Mouse (Mus musculus) left cerebral cortex, adult 9 months (tissue): ENCODE measurements at regions not wholly inside any gene's neighbourhood (a gene's known extent, or its start where the extent isn't known, plus 50 kb on each side); places are given as distances from the start of the nearest gene placed in this dataset.
"Not testable (repeated sequence)": the region's sequence is repeated elsewhere in the genome, so short reads cannot be mapped to it uniquely, and the experiment has no call there.

Experiments used
- DNase-seq, 2 experiments: peaks; one replicate each; pipeline ENCODE4 v3.0.0; 2022; ENCODE audit warnings: low spot score in 2 of 2

- DNase-seq: no peak
Measured at GRCm38 (mm10) chr16:55168433-55168832, 129.4 kb downstream of the Zpld1 start.

DNA sequence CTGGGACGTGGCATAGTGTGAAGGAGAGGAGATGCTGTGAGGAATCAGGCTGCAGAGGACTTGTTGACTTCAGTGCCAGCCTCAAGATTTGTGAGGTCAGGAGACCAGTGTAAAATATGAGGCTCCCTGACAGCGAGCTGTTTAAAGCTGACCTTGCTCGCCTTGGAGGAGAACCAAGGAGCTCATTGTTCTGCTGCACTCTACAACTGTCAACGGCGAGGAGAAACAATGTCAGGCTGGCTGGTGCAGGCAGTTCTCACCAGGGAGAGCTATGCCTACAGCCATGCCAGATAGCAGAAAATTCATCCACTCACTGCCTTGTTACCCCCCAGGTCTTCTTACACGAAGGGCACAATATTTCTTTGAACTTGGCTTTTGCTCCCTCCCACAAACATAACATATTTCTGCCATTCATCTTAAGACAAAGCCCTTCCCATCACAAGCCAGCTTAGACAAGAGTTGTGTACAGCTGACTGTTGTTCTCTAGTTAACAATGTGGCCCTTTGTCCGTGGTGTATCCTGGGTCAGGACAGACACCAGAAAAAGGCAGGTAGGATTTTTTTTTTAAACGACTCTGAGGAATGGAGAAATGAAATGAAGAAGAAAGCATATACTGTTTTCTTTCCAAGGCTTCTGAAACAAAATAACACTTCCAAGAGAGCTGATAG lies 131.5 kb downstream of the Zpld1 start:
- DNase-seq: no peak

DNA sequence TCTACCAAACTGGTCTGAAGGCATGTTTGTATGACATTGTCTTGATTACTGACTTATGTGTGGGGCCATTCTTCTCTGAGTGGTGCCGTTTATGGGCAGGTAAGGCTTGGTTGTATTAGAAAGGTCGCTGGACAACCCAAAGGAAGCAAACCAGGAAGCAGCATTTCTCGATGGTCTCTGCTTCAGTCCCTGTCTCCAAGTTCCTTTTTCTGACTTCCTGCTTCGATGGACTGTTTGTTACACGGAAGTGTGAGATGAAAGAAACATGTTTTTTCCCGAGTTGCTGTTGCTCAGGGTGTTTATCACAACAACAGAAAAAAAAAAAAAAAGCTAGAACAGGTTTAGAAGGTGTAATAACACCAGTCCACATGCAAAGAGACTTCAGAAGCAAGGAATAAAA lies 134.9 kb downstream of the Zpld1 start:
- no peak for DNase-seq

- DNase-seq: peak; percentile 13 to 35
Measured at GRCm38 (mm10) chr16:55151726-55152125, 146.1 kb downstream of the Zpld1 start.

DNA sequence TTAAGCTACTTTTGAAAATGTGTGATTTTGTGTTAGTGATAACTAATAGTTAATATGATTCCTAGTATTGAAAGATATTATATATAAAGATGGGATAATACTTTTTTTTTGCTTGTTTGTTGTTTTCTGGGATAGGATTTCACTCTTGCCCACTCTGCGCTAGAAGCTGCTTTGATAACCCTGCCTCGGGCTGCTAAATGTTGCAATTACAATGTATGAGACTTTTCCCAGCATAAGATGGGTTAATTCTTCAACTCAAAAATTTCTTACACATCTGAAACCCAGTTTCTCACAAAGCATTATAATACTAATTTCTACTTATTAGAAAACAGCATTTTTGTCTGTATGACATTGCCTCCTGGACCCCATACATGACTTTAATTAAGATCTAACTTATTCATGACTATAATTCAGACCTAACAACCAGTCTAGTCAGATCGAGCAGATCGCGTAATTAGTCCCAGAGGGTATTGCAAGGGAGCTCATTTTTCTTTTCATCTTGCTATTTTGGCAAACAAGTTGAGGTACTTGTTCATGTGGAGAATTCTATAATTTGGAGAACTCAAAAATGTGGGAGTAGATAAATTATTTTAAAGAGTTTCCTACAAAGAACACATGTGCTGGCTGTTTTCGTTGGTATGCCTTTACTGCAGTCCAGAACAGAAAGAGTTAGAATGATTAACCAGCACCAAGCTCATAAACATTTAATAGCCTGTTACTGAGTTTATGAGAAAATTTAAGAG lies 155.2 kb downstream of the Zpld1 start:
- no peak for DNase-seq

DNA sequence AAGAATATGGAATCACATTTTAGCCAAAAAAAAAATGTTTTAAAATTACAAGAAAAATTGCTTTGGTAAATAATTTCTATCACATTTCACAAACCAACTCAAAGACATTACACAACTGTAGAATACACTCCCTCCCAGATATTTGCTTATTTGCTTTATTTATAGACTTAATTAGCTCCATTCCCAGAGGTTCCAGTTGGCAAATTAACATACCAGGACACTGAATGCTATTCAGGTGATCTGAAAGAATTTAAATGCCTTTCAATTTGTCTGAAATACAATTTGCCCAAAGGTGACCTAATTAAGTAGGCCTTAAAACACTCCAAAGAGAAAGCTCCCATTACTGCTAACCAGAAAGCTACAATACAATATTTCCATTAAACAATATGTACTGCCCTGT lies 162.8 kb downstream of the Zpld1 start:
- no peak for DNase-seq

- no peak for DNase-seq
Measured at GRCm38 (mm10) chr16:55097651-55098050, 200.1 kb downstream of the Zpld1 start.

DNA sequence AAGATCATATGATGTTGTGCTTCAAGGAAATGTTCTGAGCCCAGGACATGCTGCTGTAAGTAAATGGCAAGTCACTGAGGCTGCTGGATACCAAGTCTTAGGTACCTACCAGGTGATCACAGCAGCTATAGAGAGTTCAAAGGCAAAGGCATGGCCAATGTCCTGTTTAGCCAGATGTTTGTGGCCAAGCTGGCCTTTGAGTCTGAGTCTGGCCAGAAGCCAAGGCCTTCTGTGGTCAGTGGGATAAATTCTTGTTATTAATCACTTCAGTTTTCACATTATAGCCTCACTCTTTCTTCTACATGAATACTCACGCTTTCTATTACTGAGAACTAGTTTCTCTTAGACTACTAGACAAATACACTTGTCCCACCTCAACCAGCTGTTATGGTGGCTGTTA lies 210.3 kb downstream of the Zpld1 start:
- DNase-seq: no peak

- no peak for DNase-seq
Measured at GRCm38 (mm10) chr16:55076172-55076571, 221.6 kb downstream of the Zpld1 start.

GRCm38 (mm10) chr16:55039777-55040176 lies 258.0 kb downstream of the Zpld1 start:
- peak in 1 of 2 experiments; percentile 33 for DNase-seq

- peak; percentile 50 to 66 for DNase-seq
Measured at GRCm38 (mm10) chr16:55001661-55002289, 296.0 kb downstream of the Zpld1 start.

DNA sequence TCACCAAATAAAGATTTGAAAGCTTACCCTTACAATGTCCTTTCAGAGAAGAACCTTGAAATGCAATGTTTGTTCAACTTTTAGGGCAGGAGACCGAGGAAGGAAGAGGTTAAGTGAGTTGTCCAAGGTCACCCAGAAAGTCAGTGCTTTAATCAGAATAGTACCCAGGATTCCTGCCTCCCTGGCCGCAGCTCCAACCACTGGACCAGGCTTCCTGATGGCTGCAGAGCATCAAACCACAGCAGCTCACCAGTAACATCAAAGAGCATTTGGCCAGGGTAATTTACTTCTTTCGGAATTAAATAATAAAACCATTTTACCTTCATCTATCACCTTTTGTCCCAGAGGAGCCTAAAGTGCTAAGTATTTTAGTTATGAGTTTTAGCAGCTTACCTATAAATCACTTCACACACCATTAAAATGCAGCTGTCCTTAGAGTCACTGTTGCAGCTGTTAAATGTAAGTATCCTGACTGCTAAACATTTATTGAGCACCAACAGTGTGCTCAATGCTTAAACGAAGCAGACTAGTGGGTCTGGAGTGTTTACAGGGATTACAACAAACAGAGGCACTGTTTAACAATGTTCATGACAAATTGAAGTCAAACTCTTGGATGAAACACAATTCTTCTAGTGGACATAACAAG lies 306.1 kb downstream of the Zpld1 start:
- no peak for DNase-seq

DNA sequence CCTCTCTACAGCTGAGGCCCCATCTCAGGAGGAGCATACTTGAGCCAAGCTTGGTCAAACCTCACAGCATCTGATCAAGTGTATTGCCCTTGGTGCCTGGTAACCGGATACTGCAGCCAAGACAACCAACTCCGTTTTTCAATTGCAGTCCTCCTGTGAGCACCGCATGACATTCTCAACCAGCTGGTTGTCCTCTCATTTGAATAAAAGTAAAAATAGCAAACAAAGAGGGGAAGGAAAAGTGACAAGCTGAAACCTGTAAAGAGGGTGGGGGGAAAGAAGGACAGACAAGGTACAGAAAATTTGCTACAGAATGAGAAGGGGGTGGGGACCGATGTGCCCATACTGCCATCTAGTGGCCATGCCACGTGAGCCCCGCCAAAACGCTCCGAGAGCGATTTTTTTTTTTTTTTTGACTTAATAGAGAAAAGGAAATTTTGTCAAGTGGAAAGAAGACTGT lies 314.0 kb downstream of the Zpld1 start:
- DNase-seq: peak; percentile 27 to 59

GRCm38 (mm10) chr16:54970356-54970755 lies 327.4 kb downstream of the Zpld1 start:
- peak; percentile 36 to 56 for DNase-seq

DNA sequence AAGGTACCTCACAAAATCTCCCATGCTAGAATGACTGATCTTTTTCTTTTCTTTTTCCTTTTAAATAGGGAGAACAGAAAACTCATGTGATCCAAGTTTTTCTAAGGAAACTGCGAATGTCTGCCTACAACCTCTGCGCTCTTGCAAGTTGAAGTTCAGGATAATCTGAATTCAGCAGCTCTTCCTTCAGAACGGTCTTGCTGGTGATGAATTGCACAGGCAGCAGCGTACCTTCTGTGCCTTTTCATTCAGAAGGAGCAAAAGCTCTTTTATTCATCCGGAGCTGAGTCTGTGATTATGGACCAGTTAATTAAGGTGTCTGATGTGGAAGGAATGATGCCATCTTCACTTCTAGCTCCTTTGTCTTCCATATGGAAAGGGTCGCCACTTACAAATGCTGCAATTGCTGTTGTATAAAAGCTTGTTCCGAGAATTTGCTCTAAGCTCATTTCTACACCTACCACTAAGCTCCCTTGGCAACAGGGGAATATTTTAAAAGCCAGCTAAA lies 353.9 kb downstream of the Zpld1 start:
- no peak for DNase-seq

GRCm38 (mm10) chr16:54928259-54928658 lies 369.5 kb downstream of the Zpld1 start:
- DNase-seq: no peak

- DNase-seq: no peak
Measured at GRCm38 (mm10) chr16:54902911-54903310, 394.9 kb downstream of the Zpld1 start.

- no peak for DNase-seq
Measured at GRCm38 (mm10) chr16:54901461-54901860, 396.3 kb downstream of the Zpld1 start.

DNA sequence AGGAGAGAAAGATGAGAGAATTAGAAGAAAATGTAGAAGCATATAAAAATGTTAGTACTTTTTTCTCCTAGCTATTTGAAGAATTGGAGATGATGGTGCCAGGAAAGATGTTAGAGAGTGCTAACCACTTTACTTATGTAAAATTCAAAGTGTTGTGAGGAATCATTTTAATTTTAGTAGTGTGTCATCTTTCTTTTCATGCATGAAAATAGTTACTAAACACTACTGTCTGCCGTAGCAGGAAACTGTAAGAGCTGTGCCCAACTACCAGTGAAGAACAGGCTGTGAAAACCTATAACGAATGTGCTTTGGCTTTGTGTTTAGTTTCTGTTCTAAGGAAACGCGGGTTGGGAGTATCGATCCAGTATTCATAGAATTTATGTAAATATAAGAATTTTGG lies 403.1 kb downstream of the Zpld1 start:
- peak in 1 of 2 experiments; percentile 1 for DNase-seq

DNA sequence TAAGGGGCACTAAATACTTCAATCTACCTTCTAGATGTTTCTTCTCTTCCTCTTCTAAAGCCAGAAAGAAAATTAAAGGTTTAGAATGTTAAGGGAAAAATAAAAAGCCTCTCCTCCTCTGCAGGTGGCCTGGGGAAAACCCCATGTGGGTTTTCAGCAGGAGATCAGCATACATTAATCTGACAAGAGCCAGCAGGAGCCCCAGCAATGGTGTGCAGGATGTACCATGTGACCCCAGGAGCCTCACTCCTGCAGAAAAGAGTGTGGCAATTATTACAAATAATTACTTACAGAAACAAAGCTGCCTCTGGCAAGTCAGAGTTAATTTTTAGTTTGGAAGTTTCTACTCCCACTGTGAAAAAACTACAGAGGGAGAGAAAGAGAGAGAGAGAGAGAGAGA lies 440.4 kb downstream of the Zpld1 start:
- DNase-seq: peak in 1 of 2 experiments; percentile 2

DNA sequence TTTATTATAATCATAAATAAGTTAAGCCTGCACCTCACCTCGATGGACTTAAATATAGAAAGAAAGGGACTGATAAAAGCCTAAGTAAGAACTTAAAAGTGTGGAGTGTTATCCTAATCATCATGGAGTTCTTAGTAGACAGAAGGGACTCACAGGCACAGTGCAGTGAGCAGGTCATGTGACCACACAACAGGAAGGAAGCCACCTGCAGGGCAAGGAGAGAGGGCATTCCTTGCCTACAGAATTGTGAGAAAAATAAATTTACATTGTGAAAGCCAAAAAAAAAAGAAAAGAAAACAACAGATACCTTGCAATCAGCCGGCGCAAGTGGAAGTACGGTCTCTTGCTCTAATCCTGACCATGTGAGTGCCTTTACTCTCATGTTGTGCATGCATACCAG lies 454.8 kb downstream of the Zpld1 start:
- not testable (repeated sequence) for DNase-seq
